In the genomic region with DNA sequence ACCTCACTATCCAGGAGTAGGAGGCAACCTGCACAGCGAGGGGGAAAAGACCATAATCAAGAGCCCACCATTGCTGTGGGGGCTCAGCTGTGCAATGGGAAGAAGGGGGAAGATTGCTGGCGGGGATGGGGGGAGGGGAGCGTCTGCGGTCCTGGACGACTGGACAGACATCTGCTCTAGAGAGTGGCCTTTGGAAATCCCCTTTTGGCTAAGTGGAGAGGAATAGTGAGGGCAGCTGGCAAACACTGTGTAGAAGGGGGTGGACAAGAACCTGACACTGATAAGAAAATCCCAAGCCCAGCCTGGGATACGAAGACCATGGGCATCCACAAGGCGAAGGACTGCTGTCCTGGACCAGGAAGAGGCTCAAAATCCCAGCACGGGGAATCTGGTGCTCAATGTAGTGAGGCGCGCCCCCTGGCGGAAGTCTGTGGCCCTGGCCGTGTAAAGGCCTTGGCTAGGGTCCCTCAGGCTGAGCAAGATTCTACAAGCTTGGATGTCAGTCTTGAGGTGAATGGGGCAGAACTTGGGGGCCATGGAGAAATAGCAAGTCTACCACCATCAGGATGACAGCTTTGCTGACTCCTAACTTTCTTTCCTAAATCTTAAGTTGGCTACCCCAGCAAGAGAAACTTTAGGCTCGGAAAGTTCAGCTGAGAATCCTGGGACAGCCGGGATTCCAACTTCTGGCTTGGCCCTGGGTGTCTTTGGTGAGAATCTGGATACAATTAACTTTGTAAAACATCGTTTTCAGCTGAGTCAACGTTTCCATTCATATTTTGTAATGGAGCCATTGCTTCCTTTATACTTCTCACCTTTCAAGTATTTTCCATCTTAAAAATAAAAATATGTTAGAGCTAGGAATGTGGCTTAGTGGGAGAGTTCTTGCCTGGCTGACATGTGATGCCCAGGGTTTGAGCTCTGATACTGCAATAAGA, we compare ENCODE assay signal across 8 mouse cellular contexts. TPM values are rescaled to one million over a fixed set of nuclear protein-coding genes. Genes with fewer than 3 reads are reported as not detected.
DNase-seq lines count a peak whose midpoint lies in the region; ATAC-seq lines count a peak whose summit lies in the region.

No protein-coding gene starts in this region.

- no peak overlapping the region for H3K4me3 ChIP-seq in embryonic facial prominence, embryonic 12.5 days
- no peak overlapping the region for H3K4me3 ChIP-seq in kidney, embryonic 15.5 days (replicated peaks)
- no peak overlapping the region for H3K4me3 ChIP-seq in limb, embryonic 15.5 days

- peak; percentile 68 for ATAC-seq in embryonic facial prominence, embryonic 12.5 days (ENCODE audit: insufficient number of reproducible peaks, insufficient read depth, low FRiP score, low TSS enrichment)
- peak; percentile 76 for ATAC-seq in kidney, embryonic 15.5 days (replicated peaks; ENCODE audit: low FRiP score)
- peak; percentile 58; the same call in 1 of the 2 replicates for ATAC-seq in limb, embryonic 15.5 days (ENCODE audit: insufficient number of reproducible peaks, low FRiP score, low TSS enrichment, low read depth)

- DNase-seq in 3134 (ENCODE audit: extremely low read depth, insufficient read length, low spot score) = peak; percentile 63
- peak; percentile 93 for DNase-seq in adrenal gland, postnatal 14 days
- DNase-seq in heart, adult 9 months (ENCODE audit: low spot score in 2 of 2) = peak; percentile 67 to 79
- DNase-seq in naive thymus-derived CD4-positive, alpha-beta T cell, adult 2 months (ENCODE audit: low read depth) = peak; percentile 73
- DNase-seq in spleen, postnatal 4 days (ENCODE audit: low spot score in 2 of 2) = peak; percentile 64 to 90

- H3K27ac ChIP-seq in embryonic facial prominence, embryonic 12.5 days = peak overlapping the region; percentile 51; the same call in 1 of the 2 replicates
- no peak overlapping the region for H3K27ac ChIP-seq in kidney, embryonic 15.5 days
- H3K27ac ChIP-seq in limb, embryonic 15.5 days = peak overlapping the region; percentile 67

- H3K27me3 ChIP-seq in embryonic facial prominence, embryonic 12.5 days = no peaks in the 10 kb centered on the region
- H3K27me3 ChIP-seq in kidney, embryonic 15.5 days = no peaks in the 10 kb centered on the region
- no peaks in the 10 kb centered on the region for H3K27me3 ChIP-seq in limb, embryonic 15.5 days

- H3K9me3 ChIP-seq in embryonic facial prominence, embryonic 12.5 days = no peaks in the 10 kb centered on the region
- no peaks in the 10 kb centered on the region for H3K9me3 ChIP-seq in kidney, embryonic 15.5 days (replicated peaks)
- H3K9me3 ChIP-seq in limb, embryonic 15.5 days = no peaks in the 10 kb centered on the region

- 30% methylated on average over 16 of the region's 16 CpGs for WGBS in embryonic facial prominence, embryonic 12.5 days
- WGBS in kidney, embryonic 15.5 days = 38% methylated on average over 16 of the region's 16 CpGs
- 34% methylated on average over 16 of the region's 16 CpGs for WGBS in limb, embryonic 15.5 days

- no peak overlapping the region for H3K9ac ChIP-seq in embryonic facial prominence, embryonic 12.5 days
- H3K9ac ChIP-seq in kidney, embryonic 15.5 days = no peak overlapping the region
- H3K9ac ChIP-seq in limb, embryonic 15.5 days = no peak overlapping the region

- H3K4me1 ChIP-seq in embryonic facial prominence, embryonic 12.5 days = peaks cover 14% of the 10 kb centered on the region
- peaks cover 15% of the 10 kb centered on the region for H3K4me1 ChIP-seq in kidney, embryonic 15.5 days
- H3K4me1 ChIP-seq in limb, embryonic 15.5 days = peaks cover 24% of the 10 kb centered on the region

- no peak overlapping the region for H3K4me2 ChIP-seq in embryonic facial prominence, embryonic 12.5 days (replicated peaks)
- H3K4me2 ChIP-seq in kidney, embryonic 15.5 days = 0 out of 2 replicates have a peak overlapping the region, but pooled peaks have one; percentile 13
- no peak overlapping the region for H3K4me2 ChIP-seq in limb, embryonic 15.5 days

- no peaks in the 10 kb centered on the region for H3K36me3 ChIP-seq in embryonic facial prominence, embryonic 12.5 days
- no peaks in the 10 kb centered on the region for H3K36me3 ChIP-seq in kidney, embryonic 15.5 days
- H3K36me3 ChIP-seq in limb, embryonic 15.5 days = no peaks in the 10 kb centered on the region

RNA-seq across cellular contexts. Expression of a gene that starts 5.5 kb away (rescaled TPM):
- not detected in 2 replicates for total RNA-seq in adrenal gland, postnatal 14 days (2021)
- polyA plus RNA-seq in embryonic facial prominence, embryonic 12.5 days (2016; fragmentation: Nextera tagmentation; extraction: Ambion mirVana) = 0.20 TPM in 1 of 2 replicates, not detected in the other
- not detected in 2 replicates for polyA plus RNA-seq in kidney, embryonic 15.5 days (2015; fragmentation: Nextera tagmentation; extraction: Ambion mirVana)
- polyA plus RNA-seq in limb, embryonic 15.5 days (2015; fragmentation: Nextera tagmentation; extraction: Ambion mirVana) = 0.14 and 0.15 TPM in 2 replicates

RNA-seq across cellular contexts. Expression of a gene that starts 6.8 kb away (rescaled TPM):
- not detected in 2 replicates for total RNA-seq in adrenal gland, postnatal 14 days (2021)
- 0.60 TPM in 1 of 2 replicates, not detected in the other for polyA plus RNA-seq in embryonic facial prominence, embryonic 12.5 days (2016; fragmentation: Nextera tagmentation; extraction: Ambion mirVana)
- not detected in 2 replicates for polyA plus RNA-seq in kidney, embryonic 15.5 days (2015; fragmentation: Nextera tagmentation; extraction: Ambion mirVana)
- 0.37 TPM in 1 of 2 replicates, not detected in the other for polyA plus RNA-seq in limb, embryonic 15.5 days (2015; fragmentation: Nextera tagmentation; extraction: Ambion mirVana)

RNA-seq across cellular contexts. Expression of a gene that starts 6.8 kb away (rescaled TPM):
- total RNA-seq in adrenal gland, postnatal 14 days (2021) = not detected in 2 replicates
- polyA plus RNA-seq in embryonic facial prominence, embryonic 12.5 days (2016; fragmentation: Nextera tagmentation; extraction: Ambion mirVana) = 0.15 TPM in 1 of 2 replicates, not detected in the other
- polyA plus RNA-seq in kidney, embryonic 15.5 days (2015; fragmentation: Nextera tagmentation; extraction: Ambion mirVana) = 0.09 TPM in 1 of 2 replicates, not detected in the other
- polyA plus RNA-seq in limb, embryonic 15.5 days (2015; fragmentation: Nextera tagmentation; extraction: Ambion mirVana) = not detected in 2 replicates

RNA-seq across cellular contexts. Expression of a gene that starts 12.3 kb away (rescaled TPM):
- total RNA-seq in adrenal gland, postnatal 14 days (2021) = 51.3 and 54.4 TPM in 2 replicates
- polyA plus RNA-seq in embryonic facial prominence, embryonic 12.5 days (2016; fragmentation: Nextera tagmentation; extraction: Ambion mirVana) = 119 and 122 TPM in 2 replicates
- 101 and 103 TPM in 2 replicates for polyA plus RNA-seq in kidney, embryonic 15.5 days (2015; fragmentation: Nextera tagmentation; extraction: Ambion mirVana)
- 94.2 and 106 TPM in 2 replicates for polyA plus RNA-seq in limb, embryonic 15.5 days (2015; fragmentation: Nextera tagmentation; extraction: Ambion mirVana)

RNA-seq across cellular contexts. Expression of a gene that starts 12.7 kb away (rescaled TPM):
- total RNA-seq in adrenal gland, postnatal 14 days (2021) = 13.6 TPM in 2 replicates
- polyA plus RNA-seq in embryonic facial prominence, embryonic 12.5 days (2016; fragmentation: Nextera tagmentation; extraction: Ambion mirVana) = 14.7 TPM in 2 replicates
- 17.3 and 19.0 TPM in 2 replicates for polyA plus RNA-seq in kidney, embryonic 15.5 days (2015; fragmentation: Nextera tagmentation; extraction: Ambion mirVana)
- 16.2 and 17.2 TPM in 2 replicates for polyA plus RNA-seq in limb, embryonic 15.5 days (2015; fragmentation: Nextera tagmentation; extraction: Ambion mirVana)
